Mouse (Mus musculus) testis, postnatal 14 days (tissue): ENCODE results near the gene Cd48.
"Not testable (repeated sequence)": the region's sequence is repeated elsewhere in the genome, so short reads cannot be mapped to it uniquely, and the experiment has no call there.

Source experiments
- DNase-seq: peaks from one replicate; pipeline ENCODE4 v3.0.0; 2021; ENCODE audit warnings: low spot score

Cd48 gene

GRCm38 (mm10) chr1:171681531-171682299 is at the start of gene Cd48:
TSS of gene Cd48 (plus strand) at chr1:171682009.
- DNase-seq, result no peak

- DNase-seq, result no peak
These were observed 46.1 kb upstream of the Cd48 start for GRCm38 (mm10) chr1:171635696-171636095.

- DNase-seq, result no peak
These were observed 44.7 kb upstream of the Cd48 start for GRCm38 (mm10) chr1:171637101-171637500.

- no peak for DNase-seq
These were observed 43.1 kb upstream of the Cd48 start for GRCm38 (mm10) chr1:171638686-171639085.

- DNase-seq, result no peak
These were observed 41.0 kb upstream of the Cd48 start for GRCm38 (mm10) chr1:171640796-171641195.

GRCm38 (mm10) chr1:171643612-171644011 is 38.2 kb upstream of the Cd48 start:
- no peak for DNase-seq

- no peak for DNase-seq
These were observed 35.3 kb upstream of the Cd48 start for GRCm38 (mm10) chr1:171646429-171646940.

GRCm38 (mm10) chr1:171647716-171648115 is 34.1 kb upstream of the Cd48 start:
- DNase-seq, result no peak

- no peak for DNase-seq
These were observed 33.0 kb upstream of the Cd48 start for GRCm38 (mm10) chr1:171648840-171649239.

GRCm38 (mm10) chr1:171652734-171653133 is 29.1 kb upstream of the Cd48 start, which contains the start of gene Slamf7:
TSS of gene Slamf7 (minus strand) at chr1:171653035.
- DNase-seq, result no peak

- no peak for DNase-seq
These were observed 23.2 kb upstream of the Cd48 start for GRCm38 (mm10) chr1:171658561-171658991.

- no peak for DNase-seq
These were observed 21.4 kb upstream of the Cd48 start for GRCm38 (mm10) chr1:171660423-171660822.

- DNase-seq, result no peak
These were observed 20.3 kb upstream of the Cd48 start for GRCm38 (mm10) chr1:171661482-171661881.

GRCm38 (mm10) chr1:171663757-171664156 is 18.1 kb upstream of the Cd48 start:
- DNase-seq, result no peak

GRCm38 (mm10) chr1:171666350-171666749 is 15.5 kb upstream of the Cd48 start:
- DNase-seq, result no peak

- DNase-seq, result no peak
These were observed 14.6 kb upstream of the Cd48 start for GRCm38 (mm10) chr1:171667160-171667559.

- DNase-seq, result not testable (repeated sequence)
These were observed 9.4 kb upstream of the Cd48 start for GRCm38 (mm10) chr1:171672451-171672850.

GRCm38 (mm10) chr1:171672854-171673475 is 8.8 kb upstream of the Cd48 start:
- DNase-seq, result no peak

- no peak for DNase-seq
These were observed 7.3 kb upstream of the Cd48 start for GRCm38 (mm10) chr1:171674467-171674866.

GRCm38 (mm10) chr1:171677721-171678120 is 4.1 kb upstream of the Cd48 start:
- DNase-seq, result no peak

GRCm38 (mm10) chr1:171681009-171681408 is 800 bp upstream of the Cd48 start:
- no peak for DNase-seq

GRCm38 (mm10) chr1:171684923-171685322 is 3.1 kb downstream of the Cd48 start:
- no peak for DNase-seq

- DNase-seq, result no peak
These were observed 5.5 kb downstream of the Cd48 start for GRCm38 (mm10) chr1:171687320-171687719.
